Mouse (Mus musculus) heart, embryonic 13.5 days (tissue): Measurements from ENCODE around the gene Scaf1. TPM values are rescaled to one million over a fixed set of nuclear protein-coding genes. Genes with fewer than 3 reads are reported as not detected.

Experiments
- ATAC-seq: fragments of 200-750 bp; cut with Nextera tagmentation; 2 replicates; pipeline ENCODE4 v1.8.0; 2017; ENCODE audit warnings: moderate TSS enrichment; ENCODE audit not compliant: insufficient number of reproducible peaks, low FRiP score, low TSS enrichment; ENCODE audit errors: extremely low read depth
- H3K27ac ChIP-seq: fragments of 300-500 bp; sonication (generic); replicated peaks from 2 replicates; pipeline ENCODE4 v1.5.1; 2015; ENCODE audit warnings: moderate library complexity, mild to moderate bottlenecking, inconsistent platforms
- H3K27me3 ChIP-seq: fragments of 300-500 bp; sonication (generic); replicated peaks from 2 replicates; pipeline ENCODE4 v1.6.1; 2015; ENCODE audit warnings: mild to moderate bottlenecking, inconsistent platforms
- H3K36me3 ChIP-seq: fragments of 300-500 bp; sonication (generic); 2 replicates; pipeline ENCODE4 v1.6.1; 2015; ENCODE audit warnings: mild to moderate bottlenecking, inconsistent platforms
- H3K4me1 ChIP-seq: fragments of 300-500 bp; sonication (generic); 2 replicates; pipeline ENCODE4 v1.6.1; 2015; ENCODE audit warnings: inconsistent platforms
- H3K4me2 ChIP-seq: fragments of 300-500 bp; sonication (generic); 2 replicates; pipeline ENCODE4 v1.6.1; 2015; ENCODE audit warnings: inconsistent platforms, mild to moderate bottlenecking, moderate library complexity
- H3K4me3 ChIP-seq: fragments of 300-500 bp; sonication (generic); 2 replicates; pipeline ENCODE4 v1.5.1; 2015; ENCODE audit warnings: moderate library complexity, mild to moderate bottlenecking, inconsistent platforms
- H3K9ac ChIP-seq: fragments of 300-500 bp; sonication (generic); 2 replicates; pipeline ENCODE4 v1.6.1; 2015; ENCODE audit warnings: inconsistent platforms, mild to moderate bottlenecking, moderate library complexity
- H3K9me3 ChIP-seq: fragments of 300-500 bp; sonication (generic); 2 replicates; pipeline ENCODE4 v1.6.1; 2016; ENCODE audit warnings: inconsistent platforms
- WGBS: fragments of 180-500 bp; shearing (Covaris S2); methylation state at CpG from one replicate; pipeline ENCODE4 v1.1.7; 2015; ENCODE audit warnings: mixed read lengths; 5-methylcytosine and 5-hydroxymethylcytosine counted together
- polyA plus RNA-seq: library from polyadenylated mRNA; unstranded; fragments of >200 nt; fragmentation: Nextera tagmentation; extraction: Ambion mirVana; gene quantifications from 2 replicates; pipeline ENCODE4 v1.2.1, GENCODE M21; 2015

Gene Scaf1
- polyA plus RNA-seq, 1 experiment from 2014 or later: 27.1 TPM

- WGBS: 2% methylated on average over 15 of the region's 15 CpGs
- Histone ChIP-seq H3K27ac (peak overlapping the region; percentile 90), H3K4me3 (peak overlapping the region; percentile 62), H3K9ac (peak overlapping the region; percentile 87), H3K4me2 (peak overlapping the region; percentile 92), H3K36me3 (peaks cover 67% of the 10 kb centered on the region), H3K27me3 (no peaks in the 10 kb centered on the region), H3K4me1 (peaks cover 44% of the 10 kb centered on the region), H3K9me3 (no peaks in the 10 kb centered on the region)
- ATAC-seq: no peak; the same call in 1 of the 2 replicates
Measured at GRCm38 (mm10) chr7:44997940-44998428, 18.2 kb downstream of the Scaf1 start.

GRCm38 (mm10) chr7:44997231-44997939, 18.8 kb downstream of the Scaf1 start, which contains the start of gene Irf3:
Gene Irf3 (plus strand): TSS chr7:44997648.
- Histone ChIP-seq H3K4me3 (peak within 1 kb of the TSS; percentile 62), H3K9me3 (no peaks in the 10 kb centered on the region), H3K36me3 (peaks cover 67% of the 10 kb centered on the region), H3K9ac (peak within 1 kb of the TSS; percentile 87), H3K27me3 (no peaks in the 10 kb centered on the region), H3K27ac (peak within 1 kb of the TSS; percentile 90), H3K4me1 (peaks cover 44% of the 10 kb centered on the region), H3K4me2 (peak within 1 kb of the TSS; percentile 92)
- peak; percentile 81 for ATAC-seq
- WGBS: under 1% methylated on average over 43 of the region's 43 CpGs

- Histone ChIP-seq H3K4me1 (peaks cover 44% of the 10 kb centered on the region), H3K27me3 (no peaks in the 10 kb centered on the region), H3K9ac (peak overlapping the region; percentile 87), H3K4me2 (peak overlapping the region; percentile 92), H3K27ac (peak overlapping the region; percentile 90), H3K4me3 (peak overlapping the region; percentile 62), H3K9me3 (no peaks in the 10 kb centered on the region), H3K36me3 (peaks cover 67% of the 10 kb centered on the region)
- 13% methylated on average over 10 of the region's 10 CpGs for WGBS
- no peak for ATAC-seq
Measured at GRCm38 (mm10) chr7:44996672-44997071, 19.5 kb downstream of the Scaf1 start.

- under 1% methylated on average over 29 of the region's 29 CpGs for WGBS
- peak; percentile 2; the same call in 1 of the 2 replicates for ATAC-seq
- Histone ChIP-seq H3K36me3 (peaks cover 53% of the 10 kb centered on the region), H3K27ac (peak overlapping the region; percentile 90), H3K27me3 (no peaks in the 10 kb centered on the region), H3K9ac (peak overlapping the region; percentile 87), H3K4me2 (peak overlapping the region; percentile 78), H3K4me3 (peak overlapping the region; percentile 99), H3K4me1 (peaks cover 38% of the 10 kb centered on the region), H3K9me3 (no peaks in the 10 kb centered on the region)
Measured at GRCm38 (mm10) chr7:44986879-44987718, 29.1 kb downstream of the Scaf1 start.

GRCm38 (mm10) chr7:44986192-44986878, 29.8 kb downstream of the Scaf1 start, which contains the start of gene Prmt1:
Gene Prmt1 (minus strand): TSS chr7:44986568.
- ATAC-seq: peak; percentile 92
- under 1% methylated on average over 41 of the region's 42 CpGs for WGBS
- Histone ChIP-seq H3K4me3 (peak within 1 kb of the TSS; percentile 99), H3K9ac (peak within 1 kb of the TSS; percentile 99), H3K9me3 (no peaks in the 10 kb centered on the region), H3K27ac (peak within 1 kb of the TSS; percentile 97), H3K27me3 (no peaks in the 10 kb centered on the region), H3K4me1 (peaks cover 38% of the 10 kb centered on the region), H3K36me3 (peaks cover 53% of the 10 kb centered on the region), H3K4me2 (peak within 1 kb of the TSS; percentile 78)

GRCm38 (mm10) chr7:44985595-44986191, 30.5 kb downstream of the Scaf1 start:
- under 1% methylated on average over 45 of the region's 45 CpGs for WGBS
- peak overlapping the region; percentile 97 for H3K27ac ChIP-seq
- peaks cover 38% of the 10 kb centered on the region for H3K4me1 ChIP-seq
- peak overlapping the region; percentile 76 for H3K4me2 ChIP-seq
- H3K36me3 ChIP-seq: peaks cover 53% of the 10 kb centered on the region
- H3K9me3 ChIP-seq: no peaks in the 10 kb centered on the region
- no peak for ATAC-seq
- peak overlapping the region; percentile 99 for H3K9ac ChIP-seq
- H3K27me3 ChIP-seq: no peaks in the 10 kb centered on the region
- H3K4me3 ChIP-seq: peak overlapping the region; percentile 99

- peak overlapping the region; percentile 99 for H3K4me3 ChIP-seq
- peaks cover 38% of the 10 kb centered on the region for H3K4me1 ChIP-seq
- H3K27me3 ChIP-seq: no peaks in the 10 kb centered on the region
- no peak for ATAC-seq
- no peaks in the 10 kb centered on the region for H3K9me3 ChIP-seq
- 49% methylated on average over 3 of the region's 3 CpGs for WGBS
- H3K27ac ChIP-seq: peak overlapping the region; percentile 97
- peak overlapping the region; percentile 76 for H3K4me2 ChIP-seq
- H3K9ac ChIP-seq: peak overlapping the region; percentile 99
- H3K36me3 ChIP-seq: peaks cover 53% of the 10 kb centered on the region
Measured at GRCm38 (mm10) chr7:44984833-44985164, 31.4 kb downstream of the Scaf1 start.

- H3K9ac ChIP-seq: peak overlapping the region; percentile 99
- peak overlapping the region; percentile 99 for H3K4me3 ChIP-seq
- peak overlapping the region; percentile 97 for H3K27ac ChIP-seq
- ATAC-seq: no peak
- peak overlapping the region; percentile 76 for H3K4me2 ChIP-seq
- no peaks in the 10 kb centered on the region for H3K9me3 ChIP-seq
- peaks cover 53% of the 10 kb centered on the region for H3K36me3 ChIP-seq
- no peaks in the 10 kb centered on the region for H3K27me3 ChIP-seq
- WGBS: 68% methylated on average over 7 of the region's 7 CpGs
- peaks cover 37% of the 10 kb centered on the region for H3K4me1 ChIP-seq
Measured at GRCm38 (mm10) chr7:44983944-44984832, 32.0 kb downstream of the Scaf1 start.

- 34% methylated on average over 6 of the region's 6 CpGs for WGBS
Measured at GRCm38 (mm10) chr7:44983085-44983484, 33.1 kb downstream of the Scaf1 start.

GRCm38 (mm10) chr7:44981539-44981938, 34.6 kb downstream of the Scaf1 start:
- H3K36me3 ChIP-seq: peaks cover 78% of the 10 kb centered on the region
- no peaks in the 10 kb centered on the region for H3K27me3 ChIP-seq
- no peaks in the 10 kb centered on the region for H3K9me3 ChIP-seq
- ATAC-seq: no peak
- H3K9ac ChIP-seq: no peak overlapping the region
- WGBS: 93% methylated on average over 8 of the region's 8 CpGs
- no peak overlapping the region for H3K27ac ChIP-seq
- H3K4me1 ChIP-seq: peaks cover 23% of the 10 kb centered on the region
- no peak overlapping the region for H3K4me3 ChIP-seq
- H3K4me2 ChIP-seq: no peak overlapping the region

More at GRCm38 (mm10) chr7:44983085-44983484, 33.1 kb downstream of the Scaf1 start:
- peaks cover 28% of the 10 kb centered on the region for H3K4me1 ChIP-seq
- no peak overlapping the region for H3K4me3 ChIP-seq
- ATAC-seq: no peak
- 0 out of 2 replicates have a peak overlapping the region, but pooled peaks have one; percentile 52 for H3K27ac ChIP-seq
- H3K9me3 ChIP-seq: no peaks in the 10 kb centered on the region
- H3K36me3 ChIP-seq: peaks cover 62% of the 10 kb centered on the region
- no peak overlapping the region for H3K9ac ChIP-seq
- no peaks in the 10 kb centered on the region for H3K27me3 ChIP-seq
- no peak overlapping the region for H3K4me2 ChIP-seq
